Mouse (Mus musculus): ENCODE data around the gene Mtf1. TPM values are rescaled to one million over a fixed set of nuclear protein-coding genes. Genes with fewer than 3 reads are reported as not detected.

Gene Mtf1
- 17.9 TPM for polyA plus RNA-seq (2017; shearing (Covaris generic))

GRCm38 (mm10) chr4:124801552-124802308 lies at the start of gene Mtf1:
Mtf1 (plus strand) TSS chr4:124802104.

GRCm38 (mm10) chr4:124850261-124850913 lies 48.5 kb downstream of the Mtf1 start, which contains the start of gene Yrdc:
Yrdc (plus strand) TSS chr4:124850679.

GRCm38 (mm10) chr4:124850933-124851658 lies 49.2 kb downstream of the Mtf1 start, which contains the start of gene 1110065P20Rik:
1110065P20Rik (minus strand) TSS chr4:124851196.

GRCm38 (mm10) chr4:124861283-124862188 lies 59.6 kb downstream of the Mtf1 start, which contains the start of gene Maneal:
Maneal (minus strand) TSS chr4:124862171.

GRCm38 (mm10) chr4:124880599-124880998 lies 78.7 kb downstream of the Mtf1 start, which contains the start of gene Epha10:
Epha10 (plus strand) TSS chr4:124880899.

Other genes with a start within 250 kb of the Mtf1 start
- gene 3100002H09Rik, start 191.3 kb upstream of the Mtf1 start, polyA plus RNA-seq (2017; shearing (Covaris generic)) = 0.28 TPM
- gene Pou3f1, start 145.3 kb upstream of the Mtf1 start, polyA plus RNA-seq (2017; shearing (Covaris generic)) = not detected
- gene Utp11, start 108.5 kb upstream of the Mtf1 start, polyA plus RNA-seq (2017; shearing (Covaris generic)) = 61.4 TPM
- 0.84 TPM for gene Fhl3, start 101.4 kb upstream of the Mtf1 start, polyA plus RNA-seq (2017; shearing (Covaris generic))
- gene Sf3a3, start 87.3 kb upstream of the Mtf1 start, polyA plus RNA-seq (2017; shearing (Covaris generic)) = 133 TPM
- 124 TPM for gene Inpp5b, start 60.3 kb upstream of the Mtf1 start, polyA plus RNA-seq (2017; shearing (Covaris generic))
- gene Yrdc, start 48.6 kb downstream of the Mtf1 start, polyA plus RNA-seq (2017; shearing (Covaris generic)) = 86.9 TPM
- 25.3 TPM for gene 1110065P20Rik, start 49.1 kb downstream of the Mtf1 start, polyA plus RNA-seq (2017; shearing (Covaris generic))
- gene Maneal, start 60.1 kb downstream of the Mtf1 start, polyA plus RNA-seq (2017; shearing (Covaris generic)) = 2.2 TPM
- 0.08 TPM for gene Epha10, start 78.8 kb downstream of the Mtf1 start, polyA plus RNA-seq (2017; shearing (Covaris generic))
- 14.6 TPM for gene 9930104L06Rik, start 134.9 kb downstream of the Mtf1 start, polyA plus RNA-seq (2017; shearing (Covaris generic))
- 6.8 TPM for gene Cdca8, start 137.2 kb downstream of the Mtf1 start, polyA plus RNA-seq (2017; shearing (Covaris generic))
- gene Rspo1, start 184.3 kb downstream of the Mtf1 start, polyA plus RNA-seq (2017; shearing (Covaris generic)) = not detected
- 87.9 TPM for gene Gnl2, start 214.5 kb downstream of the Mtf1 start, polyA plus RNA-seq (2017; shearing (Covaris generic))

Data from CD4-positive, CD25-positive, alpha-beta regulatory T cell (primary cell).